Mouse (Mus musculus): ENCODE measurements around the gene Srp72.

- TF ChIP-seq POLR2A (IDR thresholded peaks at IDR 0.05; ENCODE audit: low read depth, low read length) (no peak), CTCF (IDR thresholded peaks at IDR 0.05; ENCODE audit: extremely low read depth, insufficient read length, insufficient replicate concordance, low read depth, low read length) (no peak)
These were observed 5.2 kb upstream of the Srp72 start for GRCm38 (mm10) chr5:76969250-76969649.
